Mouse (Mus musculus) hindbrain, postnatal 0 days (tissue): ENCODE measurements around the gene Zfp93. TPM values are rescaled to one million over a fixed set of nuclear protein-coding genes. Genes with fewer than 3 reads are reported as not detected.

Experiments
- ATAC-seq: fragments of 200-750 bp; cut with Nextera tagmentation; 2 replicates; pipeline ENCODE4 v1.8.0; 2017; ENCODE audit warnings: mild to moderate bottlenecking, moderate TSS enrichment, moderate library complexity
- DNase-seq: peaks from one replicate; pipeline ENCODE4 v3.0.0-alpha.2; 2015; ENCODE audit warnings: low spot score
- H3K27ac ChIP-seq: fragments of 300-500 bp; sonication (generic); 2 replicates; pipeline ENCODE4 v1.5.1; 2014; ENCODE audit warnings: mild to moderate bottlenecking
- H3K27me3 ChIP-seq: fragments of 300-500 bp; sonication (generic); 2 replicates; pipeline ENCODE4 v1.6.1; 2014; ENCODE audit warnings: low read length, mixed read lengths; ENCODE audit not compliant: insufficient read depth
- H3K36me3 ChIP-seq: fragments of 300-500 bp; sonication (generic); 2 replicates; pipeline ENCODE4 v1.6.1; 2014; ENCODE audit warnings: low read length, mixed read lengths; ENCODE audit not compliant: insufficient read depth
- H3K4me1 ChIP-seq: fragments of 300-500 bp; sonication (generic); 2 replicates; pipeline ENCODE4 v1.6.1; 2014; ENCODE audit warnings: antibody characterized with exemption, low read length, mixed read lengths; ENCODE audit not compliant: insufficient read depth
- H3K4me2 ChIP-seq: fragments of 300-500 bp; sonication (generic); 2 replicates; pipeline ENCODE4 v1.6.1; 2014; ENCODE audit warnings: low read depth, mild to moderate bottlenecking, low read length, moderate library complexity, mixed read lengths
- H3K4me3 ChIP-seq: fragments of 300-500 bp; sonication (generic); 2 replicates; pipeline ENCODE4 v1.5.1; 2014; ENCODE audit warnings: low read length
- H3K9ac ChIP-seq: fragments of 300-500 bp; sonication (generic); replicated peaks from 2 replicates; pipeline ENCODE4 v1.6.1; 2014; ENCODE audit warnings: mild to moderate bottlenecking, low read length, moderate library complexity, mixed read lengths
- H3K9me3 ChIP-seq: fragments of 300-500 bp; sonication (generic); 2 replicates; pipeline ENCODE4 v1.6.1; 2016; ENCODE audit warnings: low read length, mixed read lengths
- CTCF ChIP-seq: IDR thresholded peaks from 2 replicates; pipeline ENCODE4 v1.5.1; 2016; ENCODE audit warnings: antibody characterized with exemption, control low read depth, low read depth
- WGBS: fragments of 180-500 bp; shearing (Covaris S2); extraction: QIAGEN DNeasy Blood & Tissue Kit; methylation state at CpG from one replicate; pipeline ENCODE4 v1.1.7; 2014; 5-methylcytosine and 5-hydroxymethylcytosine counted together
- polyA plus RNA-seq: library from polyadenylated mRNA; unstranded; fragments of >200 nt; fragmentation: Nextera tagmentation; extraction: Ambion mirVana; gene quantifications from 2 replicates; pipeline ENCODE4 v1.2.1, GENCODE M21; 2015
- total RNA-seq: library from RNA; depleted of rRNA; stranded (reverse); fragments of >200 nt; gene quantifications from 2 replicates; pipeline ENCODE4 v1.2.3, GENCODE M21; 2014; rRNA removed

Zfp93 gene
- total and polyA plus RNA-seq, 2 experiments from 2014 or later: 2.2 to 6.9 TPM

- Histone ChIP-seq H3K36me3 (no peaks in the 10 kb centered on the region), H3K9ac (no peak overlapping the region), H3K4me3 (no peak overlapping the region), H3K27me3 (no peaks in the 10 kb centered on the region), H3K9me3 (no peaks in the 10 kb centered on the region), H3K27ac (no peak overlapping the region), H3K4me2 (no peak overlapping the region), H3K4me1 (peaks cover 5% of the 10 kb centered on the region; the same call in 1 of the 2 replicates)
- no peak for TF ChIP-seq CTCF
- DNase-seq (no peak), ATAC-seq (no peak)
- 78% methylated on average over 6 of the region's 6 CpGs for WGBS
Observed at GRCm38 (mm10) chr7:24318942-24319341, 48.7 kb downstream of the Zfp93 start.

GRCm38 (mm10) chr7:24322593-24322992 is 52.4 kb downstream of the Zfp93 start:
- Histone ChIP-seq H3K4me2 (no peak overlapping the region), H3K9ac (no peak overlapping the region), H3K4me1 (no peaks in the 10 kb centered on the region), H3K4me3 (no peak overlapping the region), H3K9me3 (no peaks in the 10 kb centered on the region), H3K36me3 (no peaks in the 10 kb centered on the region), H3K27me3 (no peaks in the 10 kb centered on the region), H3K27ac (no peak overlapping the region)
- no peak for ATAC-seq
- WGBS: 77% methylated on average over 4 of the region's 4 CpGs
- no peak for DNase-seq
- no peak for TF ChIP-seq CTCF

GRCm38 (mm10) chr7:24325197-24325596 is 55.0 kb downstream of the Zfp93 start:
- peak overlapping the region; percentile 59 for H3K4me2 ChIP-seq
- 58% methylated on average over 6 of the region's 6 CpGs for WGBS
- no peaks in the 10 kb centered on the region for H3K27me3 ChIP-seq
- no peaks in the 10 kb centered on the region for H3K36me3 ChIP-seq
- ATAC-seq (no peak), DNase-seq (peak; percentile 45)
- no peaks in the 10 kb centered on the region for H3K9me3 ChIP-seq
- no peak overlapping the region for H3K9ac ChIP-seq
- H3K4me1 ChIP-seq: no peaks in the 10 kb centered on the region
- no peak overlapping the region for H3K27ac ChIP-seq
- no peak overlapping the region for H3K4me3 ChIP-seq
- no peak for TF ChIP-seq CTCF

GRCm38 (mm10) chr7:24325675-24326128 is 55.5 kb downstream of the Zfp93 start:
- H3K9me3 ChIP-seq: no peaks in the 10 kb centered on the region
- DNase-seq: peak; percentile 14
- H3K27ac ChIP-seq: no peak overlapping the region
- 5% methylated on average over 13 of the region's 13 CpGs for WGBS
- H3K4me1 ChIP-seq: no peaks in the 10 kb centered on the region
- peak overlapping the region; percentile 21 for H3K4me3 ChIP-seq
- TF ChIP-seq CTCF: no peak
- no peaks in the 10 kb centered on the region for H3K36me3 ChIP-seq
- H3K9ac ChIP-seq: 0 out of 2 replicates have a peak overlapping the region, but pooled peaks have one; percentile 2
- H3K27me3 ChIP-seq: no peaks in the 10 kb centered on the region
- ATAC-seq: peak; percentile 69
- H3K4me2 ChIP-seq: peak overlapping the region; percentile 59

GRCm38 (mm10) chr7:24326273-24327135 is 56.3 kb downstream of the Zfp93 start:
- 30% methylated on average over 20 of the region's 20 CpGs for WGBS
- DNase-seq (peak; percentile 42), ATAC-seq (peak; percentile 63; the same call in 1 of the 2 replicates)
- H3K4me3 ChIP-seq: peak overlapping the region; percentile 21
- no peaks in the 10 kb centered on the region for H3K4me1 ChIP-seq
- no peaks in the 10 kb centered on the region for H3K36me3 ChIP-seq
- H3K27ac ChIP-seq: no peak overlapping the region
- no peak for TF ChIP-seq CTCF
- no peaks in the 10 kb centered on the region for H3K9me3 ChIP-seq
- no peaks in the 10 kb centered on the region for H3K27me3 ChIP-seq
- peak overlapping the region; percentile 59 for H3K4me2 ChIP-seq
- 0 out of 2 replicates have a peak overlapping the region, but pooled peaks have one; percentile 2 for H3K9ac ChIP-seq

Other genes starting within 250 kb of the Zfp93 start
- not detected in 2 replicates for gene Vmn1r183, start 217.2 kb upstream of the Zfp93 start, total RNA-seq
- not detected in 2 replicates for gene Vmn1r183, start 217.2 kb upstream of the Zfp93 start, polyA plus RNA-seq
- gene Zfp180, start 188.5 kb upstream of the Zfp93 start, total RNA-seq: 23.7 and 29.1 TPM in 2 replicates
- 18.6 and 19.5 TPM in 2 replicates for gene Zfp180, start 188.5 kb upstream of the Zfp93 start, polyA plus RNA-seq
- 5.0 and 7.3 TPM in 2 replicates for gene Zfp112, start 158.1 kb upstream of the Zfp93 start, total RNA-seq
- gene Zfp112, start 158.1 kb upstream of the Zfp93 start, polyA plus RNA-seq: 4.1 and 4.5 TPM in 2 replicates
- gene Zfp235, start 136.3 kb upstream of the Zfp93 start, total RNA-seq: 17.0 and 19.6 TPM in 2 replicates
- 20.0 and 20.4 TPM in 2 replicates for gene Zfp235, start 136.3 kb upstream of the Zfp93 start, polyA plus RNA-seq
- gene Zfp114, start 95.4 kb upstream of the Zfp93 start, total RNA-seq: 5.4 and 5.5 TPM in 2 replicates
- 2.5 and 3.0 TPM in 2 replicates for gene Zfp114, start 95.4 kb upstream of the Zfp93 start, polyA plus RNA-seq
- gene Zfp111, start 59.0 kb upstream of the Zfp93 start, total RNA-seq: 3.7 and 5.9 TPM in 2 replicates
- gene Zfp111, start 59.0 kb upstream of the Zfp93 start, polyA plus RNA-seq: 2.0 and 2.5 TPM in 2 replicates
- gene Zfp109, start 32.9 kb upstream of the Zfp93 start, total RNA-seq: 4.4 and 8.5 TPM in 2 replicates
- gene Zfp109, start 32.9 kb upstream of the Zfp93 start, polyA plus RNA-seq: 2.0 and 2.1 TPM in 2 replicates
- gene Zfp108, start 15.6 kb upstream of the Zfp93 start, total RNA-seq: 7.5 and 9.1 TPM in 2 replicates
- 3.0 and 3.7 TPM in 2 replicates for gene Zfp108, start 15.6 kb upstream of the Zfp93 start, polyA plus RNA-seq
- 20.1 and 23.5 TPM in 2 replicates for gene Zfp61, start 30.8 kb downstream of the Zfp93 start, total RNA-seq
- gene Zfp61, start 30.8 kb downstream of the Zfp93 start, polyA plus RNA-seq: 26.1 and 31.6 TPM in 2 replicates
- 9.6 and 12.0 TPM in 2 replicates for gene Zfp94, start 46.2 kb downstream of the Zfp93 start, total RNA-seq
- gene Zfp94, start 46.2 kb downstream of the Zfp93 start, polyA plus RNA-seq: 17.3 and 21.6 TPM in 2 replicates
- gene Tescl, start 63.5 kb downstream of the Zfp93 start, total RNA-seq: not detected in 2 replicates
- gene Tescl, start 63.5 kb downstream of the Zfp93 start, polyA plus RNA-seq: 0.46 TPM in 1 of 2 replicates, not detected in the other
- not detected in 2 replicates for gene Lypd5, start 78.8 kb downstream of the Zfp93 start, total RNA-seq
- gene Lypd5, start 78.8 kb downstream of the Zfp93 start, polyA plus RNA-seq: 0.13 TPM in 1 of 2 replicates, not detected in the other
- 1.1 and 3.9 TPM in 2 replicates for gene Kcnn4, start 99.8 kb downstream of the Zfp93 start, total RNA-seq
- 1.2 and 1.9 TPM in 2 replicates for gene Kcnn4, start 99.8 kb downstream of the Zfp93 start, polyA plus RNA-seq
- gene Smg9, start 129.2 kb downstream of the Zfp93 start, total RNA-seq: 34.5 and 52.3 TPM in 2 replicates
- 27.4 and 29.7 TPM in 2 replicates for gene Smg9, start 129.2 kb downstream of the Zfp93 start, polyA plus RNA-seq
- not detected in 2 replicates for gene Irgc1, start 181.9 kb downstream of the Zfp93 start, total RNA-seq
- not detected in 2 replicates for gene Irgc1, start 181.9 kb downstream of the Zfp93 start, polyA plus RNA-seq
- gene Plaur, start 192.1 kb downstream of the Zfp93 start, total RNA-seq: 3.0 and 4.8 TPM in 2 replicates
- gene Plaur, start 192.1 kb downstream of the Zfp93 start, polyA plus RNA-seq: 1.3 and 1.4 TPM in 2 replicates
- gene Cadm4, start 211.6 kb downstream of the Zfp93 start, total RNA-seq: 423 and 447 TPM in 2 replicates
- gene Cadm4, start 211.6 kb downstream of the Zfp93 start, polyA plus RNA-seq: 97.9 and 101 TPM in 2 replicates
- gene Zfp428, start 236.6 kb downstream of the Zfp93 start, total RNA-seq: 138 and 152 TPM in 2 replicates
- gene Zfp428, start 236.6 kb downstream of the Zfp93 start, polyA plus RNA-seq: 219 and 222 TPM in 2 replicates
- gene AC161166.1, start 242.0 kb downstream of the Zfp93 start, total RNA-seq: not detected in 2 replicates
- gene AC161166.1, start 242.0 kb downstream of the Zfp93 start, polyA plus RNA-seq: 0.19 and 0.55 TPM in 2 replicates